Mouse (Mus musculus): Measurements from ENCODE around the gene Ncapd3. TPM values are rescaled to one million over a fixed set of nuclear protein-coding genes. Genes with fewer than 3 reads are reported as not detected.

Gene Ncapd3
- 21.1 and 21.7 TPM in 2 replicates for polyA plus RNA-seq (2015; fragmentation: Nextera tagmentation; extraction: Ambion mirVana)

- peak within 1 kb of the TSS; percentile 97 for H3K9ac ChIP-seq (replicated peaks)
- H3K36me3 ChIP-seq = no peaks in the 10 kb centered on the region
- no peaks in the 10 kb centered on the region for H3K9me3 ChIP-seq
- H3K27ac ChIP-seq = peak within 1 kb of the TSS; percentile 94
- WGBS = under 1% methylated on average over 74 of the region's 80 CpGs
- ATAC-seq = peak; percentile 93
- H3K4me3 ChIP-seq (replicated peaks) = peak within 1 kb of the TSS; percentile 97
- no peaks in the 10 kb centered on the region for H3K27me3 ChIP-seq
- peak within 1 kb of the TSS; percentile 85 for H3K4me2 ChIP-seq (replicated peaks)
- H3K4me1 ChIP-seq (replicated peaks) = peaks cover 52% of the 10 kb centered on the region
Measured at GRCm38 (mm10) chr9:27029828-27030762, at the start of gene Ncapd3, which contains the start of gene Vps26b. Ncapd3 (plus strand) TSS chr9:27030175. Vps26b (minus strand) TSS chr9:27030065.

DNA sequence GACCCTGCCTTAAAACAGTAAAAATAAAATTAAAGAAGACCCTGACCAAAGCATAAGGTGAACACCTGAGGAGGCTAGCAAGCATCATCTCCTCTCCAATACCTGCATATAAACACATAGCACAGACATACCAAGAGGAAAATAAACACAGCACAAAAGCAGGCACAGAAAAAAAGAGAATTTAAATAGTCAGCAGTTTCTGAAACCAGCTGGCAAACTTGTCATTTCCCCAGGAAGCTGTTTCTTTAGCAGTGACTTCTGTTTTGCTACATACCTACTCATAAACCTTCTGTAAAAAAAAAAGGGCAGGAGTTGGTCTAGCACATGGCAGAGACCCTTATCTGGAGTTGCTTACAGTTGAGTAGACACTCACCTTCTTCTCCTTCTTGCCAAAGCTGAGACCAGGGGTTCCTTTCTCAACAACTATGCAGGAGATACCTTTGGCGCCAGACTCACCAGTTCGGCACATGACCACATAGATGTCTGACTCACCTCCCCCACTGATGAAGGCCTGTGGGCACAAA lies 44.8 kb upstream of the Ncapd3 start:
- Histone ChIP-seq H3K27ac (no peak overlapping the region), H3K36me3 (peaks cover 58% of the 10 kb centered on the region), H3K4me1 (replicated peaks) (no peaks in the 10 kb centered on the region), H3K4me2 (replicated peaks) (no peak overlapping the region), H3K9ac (replicated peaks) (no peak overlapping the region), H3K4me3 (replicated peaks) (no peak overlapping the region), H3K9me3 (no peaks in the 10 kb centered on the region), H3K27me3 (no peaks in the 10 kb centered on the region)
- no peak for ATAC-seq
- 88% methylated on average over 2 of the region's 2 CpGs for WGBS

- H3K27ac ChIP-seq = no peak overlapping the region
- WGBS = 98% methylated on average over 6 of the region's 6 CpGs
- no peak overlapping the region for H3K9ac ChIP-seq (replicated peaks)
- peaks cover 59% of the 10 kb centered on the region for H3K36me3 ChIP-seq
- H3K27me3 ChIP-seq = no peaks in the 10 kb centered on the region
- no peak for ATAC-seq
- no peaks in the 10 kb centered on the region for H3K9me3 ChIP-seq
- no peaks in the 10 kb centered on the region for H3K4me1 ChIP-seq (replicated peaks)
- no peak overlapping the region for H3K4me2 ChIP-seq (replicated peaks)
- no peak overlapping the region for H3K4me3 ChIP-seq (replicated peaks)
Measured at GRCm38 (mm10) chr9:26985668-26986277, 44.2 kb upstream of the Ncapd3 start.

DNA sequence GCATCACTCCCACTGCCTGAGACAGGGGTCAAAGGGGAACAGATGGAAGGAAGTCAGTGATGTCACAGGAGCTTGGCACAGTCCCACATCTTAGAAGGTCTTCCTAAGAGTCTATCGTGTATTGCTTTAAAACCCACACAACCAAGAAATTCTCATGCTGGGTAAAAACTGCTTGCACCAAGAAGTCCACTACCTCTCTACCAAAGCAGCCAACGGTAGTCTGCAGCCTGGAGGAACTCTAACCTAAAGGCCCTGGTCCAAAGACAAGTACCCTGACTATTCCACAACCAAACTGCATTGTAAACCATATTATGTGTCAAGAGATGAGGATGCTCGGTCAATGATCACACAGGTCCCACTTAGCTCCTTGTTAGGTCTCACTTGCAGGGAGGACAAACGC lies 39.8 kb upstream of the Ncapd3 start:
- Histone ChIP-seq H3K4me3 (replicated peaks) (no peak overlapping the region), H3K9me3 (no peaks in the 10 kb centered on the region), H3K9ac (replicated peaks) (no peak overlapping the region), H3K4me2 (replicated peaks) (no peak overlapping the region), H3K27me3 (no peaks in the 10 kb centered on the region), H3K36me3 (peaks cover 53% of the 10 kb centered on the region), H3K4me1 (replicated peaks) (no peaks in the 10 kb centered on the region), H3K27ac (no peak overlapping the region)
- ATAC-seq = no peak
- 92% methylated on average over 4 of the region's 4 CpGs for WGBS

DNA sequence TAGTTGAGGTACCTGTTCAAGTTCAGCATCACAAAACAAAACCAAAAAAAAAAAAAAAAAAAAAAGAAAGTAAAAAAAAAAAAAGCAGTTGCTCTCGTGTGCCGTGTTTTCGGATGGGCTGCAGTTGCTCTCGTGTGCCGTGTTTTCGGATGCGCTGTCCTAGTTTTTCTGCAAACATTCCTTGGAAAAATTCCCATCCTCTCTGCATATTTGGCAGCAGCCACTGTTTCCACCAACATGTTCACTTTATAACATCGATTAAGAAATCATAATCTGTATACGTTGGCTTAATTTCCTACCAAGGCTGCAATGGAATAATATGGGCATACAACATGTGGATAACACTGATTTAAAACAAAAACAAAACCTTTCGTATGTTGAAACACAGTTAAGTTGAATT lies 36.9 kb upstream of the Ncapd3 start:
- ATAC-seq = no peak

GRCm38 (mm10) chr9:26993900-26994299 lies 36.1 kb upstream of the Ncapd3 start:
- ATAC-seq = no peak
- peaks cover 7% of the 10 kb centered on the region for H3K4me1 ChIP-seq (replicated peaks)
- H3K9me3 ChIP-seq = no peaks in the 10 kb centered on the region
- H3K4me3 ChIP-seq (replicated peaks) = no peak overlapping the region
- 75% methylated on average over 3 of the region's 3 CpGs for WGBS
- no peak overlapping the region for H3K4me2 ChIP-seq (replicated peaks)
- H3K27ac ChIP-seq = no peak overlapping the region
- H3K36me3 ChIP-seq = peaks cover 30% of the 10 kb centered on the region
- H3K27me3 ChIP-seq = no peaks in the 10 kb centered on the region
- no peak overlapping the region for H3K9ac ChIP-seq (replicated peaks)

More for the DNA sequence above, 36.9 kb upstream of the Ncapd3 start:
- Histone ChIP-seq H3K9me3 (no peaks in the 10 kb centered on the region), H3K4me2 (replicated peaks) (no peak overlapping the region), H3K9ac (replicated peaks) (no peak overlapping the region), H3K27me3 (no peaks in the 10 kb centered on the region), H3K4me3 (replicated peaks) (no peak overlapping the region), H3K4me1 (replicated peaks) (peaks cover 1% of the 10 kb centered on the region; the same call in 1 of the 2 replicates), H3K27ac (no peak overlapping the region), H3K36me3 (peaks cover 36% of the 10 kb centered on the region)
- 98% methylated on average over 10 of the region's 10 CpGs for WGBS

DNA sequence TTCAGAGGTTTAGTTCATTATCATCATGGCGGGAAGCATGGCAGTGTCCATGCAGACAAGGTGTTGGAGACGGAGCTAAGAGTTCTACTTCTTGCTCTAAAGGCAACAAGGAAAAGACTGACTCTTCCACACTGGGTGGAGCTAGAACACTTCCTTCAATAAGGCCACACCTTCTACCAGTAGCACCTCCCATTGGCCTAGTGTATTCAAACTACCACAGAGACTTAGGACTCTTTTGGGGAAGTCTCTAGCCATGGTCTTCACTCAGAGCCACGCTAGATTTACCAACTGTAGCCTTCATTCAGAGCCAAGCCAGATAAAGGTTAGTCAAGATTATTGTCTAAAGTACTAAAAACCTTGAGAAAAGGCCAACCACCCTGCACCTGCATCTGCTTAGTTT lies 32.9 kb upstream of the Ncapd3 start:
- Histone ChIP-seq H3K4me2 (replicated peaks) (no peak overlapping the region), H3K27me3 (no peaks in the 10 kb centered on the region), H3K4me1 (replicated peaks) (peaks cover 29% of the 10 kb centered on the region), H3K9ac (replicated peaks) (no peak overlapping the region), H3K27ac (no peak overlapping the region), H3K9me3 (no peaks in the 10 kb centered on the region), H3K36me3 (no peaks in the 10 kb centered on the region), H3K4me3 (replicated peaks) (no peak overlapping the region)
- 94% methylated on average over 3 of the region's 3 CpGs for WGBS
- ATAC-seq = no peak

DNA sequence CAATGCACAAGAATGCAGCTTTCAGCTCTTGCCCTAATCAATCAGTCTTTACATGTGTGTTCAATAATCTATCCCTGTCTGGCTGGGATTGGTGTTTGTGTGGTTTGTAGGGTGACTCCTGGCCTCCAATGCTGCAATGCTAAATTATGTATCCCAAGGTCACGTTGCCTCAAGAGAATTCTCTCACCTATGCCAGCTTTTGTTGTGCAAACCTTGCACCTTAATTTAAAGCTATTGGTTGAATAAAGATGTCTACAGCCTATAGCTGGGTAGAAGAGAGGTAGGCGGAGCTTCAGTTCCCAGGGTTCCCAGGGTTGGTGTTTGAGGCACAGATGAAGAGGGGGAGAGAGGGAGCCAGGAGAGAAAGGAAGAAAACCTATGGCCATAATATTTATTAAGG lies 32.5 kb upstream of the Ncapd3 start:
- no peak for ATAC-seq
- WGBS = 97% methylated on average over 2 of the region's 2 CpGs

GRCm38 (mm10) chr9:26998669-26999460 lies 31.1 kb upstream of the Ncapd3 start:
- H3K27me3 ChIP-seq = no peaks in the 10 kb centered on the region
- H3K27ac ChIP-seq = peak overlapping the region; percentile 45
- peak overlapping the region; percentile 76 for H3K4me2 ChIP-seq (replicated peaks)
- H3K9me3 ChIP-seq = no peaks in the 10 kb centered on the region
- H3K4me3 ChIP-seq (replicated peaks) = peak overlapping the region; percentile 67
- H3K4me1 ChIP-seq (replicated peaks) = peaks cover 29% of the 10 kb centered on the region
- peak overlapping the region; percentile 84 for H3K9ac ChIP-seq (replicated peaks)
- 4% methylated on average over 29 of the region's 29 CpGs for WGBS
- peak; percentile 81; the same call in 1 of the 2 replicates for ATAC-seq
- H3K36me3 ChIP-seq = peaks cover 13% of the 10 kb centered on the region

More for the DNA sequence above, 32.5 kb upstream of the Ncapd3 start:
- Histone ChIP-seq H3K27ac (no peak overlapping the region), H3K4me1 (replicated peaks) (peaks cover 29% of the 10 kb centered on the region), H3K27me3 (no peaks in the 10 kb centered on the region), H3K9ac (replicated peaks) (no peak overlapping the region), H3K36me3 (no peaks in the 10 kb centered on the region), H3K4me2 (replicated peaks) (no peak overlapping the region), H3K9me3 (no peaks in the 10 kb centered on the region), H3K4me3 (replicated peaks) (no peak overlapping the region)

GRCm38 (mm10) chr9:26999461-27000395 lies 30.2 kb upstream of the Ncapd3 start, which contains the start of the genes Acad8 and Thyn1:
Acad8 (minus strand) TSS chr9:26999566.
Thyn1 (plus strand) TSS chr9:26999710.
- no peaks in the 10 kb centered on the region for H3K9me3 ChIP-seq
- WGBS = 2% methylated on average over 35 of the region's 35 CpGs
- peaks cover 29% of the 10 kb centered on the region for H3K4me1 ChIP-seq (replicated peaks)
- H3K4me3 ChIP-seq (replicated peaks) = peak within 1 kb of the TSS; percentile 67
- H3K9ac ChIP-seq (replicated peaks) = peak within 1 kb of the TSS; percentile 84
- H3K27me3 ChIP-seq = no peaks in the 10 kb centered on the region
- H3K36me3 ChIP-seq = peaks cover 21% of the 10 kb centered on the region
- peak within 1 kb of the TSS; percentile 76 for H3K4me2 ChIP-seq (replicated peaks)
- peak; percentile 100 for ATAC-seq
- H3K27ac ChIP-seq = peak within 1 kb of the TSS; percentile 45

Data from midbrain, embryonic 13.5 days (tissue).